Mouse (Mus musculus): ENCODE measurements around the gene B3glct. TPM values are rescaled to one million over a fixed set of nuclear protein-coding genes. Genes with fewer than 3 reads are reported as not detected.
A peak's percentile ranks its signal among the peaks of the same experiment; 100 is the strongest.

Gene B3glct
- total RNA-seq, 2 experiments from 2014 or later: 5.5 to 5.8 TPM

- DNase-seq: no peak
Measured at GRCm38 (mm10) chr5:149748640-149749580, 70.9 kb downstream of the B3glct start.

GRCm38 (mm10) chr5:149751861-149752260, 73.8 kb downstream of the B3glct start:
- no peak for DNase-seq

GRCm38 (mm10) chr5:149753073-149753472, 75.0 kb downstream of the B3glct start:
- DNase-seq: no peak

GRCm38 (mm10) chr5:149767116-149767515, 89.1 kb downstream of the B3glct start:
- no peak for DNase-seq

- no peak for DNase-seq
Measured at GRCm38 (mm10) chr5:149767651-149768301, 89.7 kb downstream of the B3glct start.

GRCm38 (mm10) chr5:149769666-149770065, 91.6 kb downstream of the B3glct start:
- DNase-seq: no peak

GRCm38 (mm10) chr5:149776038-149776437, 98.0 kb downstream of the B3glct start:
- DNase-seq: no peak

GRCm38 (mm10) chr5:149779740-149780139, 101.7 kb downstream of the B3glct start:
- DNase-seq: no peak

- no peak for DNase-seq
Measured at GRCm38 (mm10) chr5:149780411-149780810, 102.4 kb downstream of the B3glct start.

- DNase-seq: peak in 1 of 2 experiments; percentile 8
Measured at GRCm38 (mm10) chr5:149790087-149790486, 112.1 kb downstream of the B3glct start.

GRCm38 (mm10) chr5:149810071-149810470, 132.0 kb downstream of the B3glct start:
- no peak for DNase-seq

- no peak for DNase-seq
Measured at GRCm38 (mm10) chr5:149811835-149812234, 133.8 kb downstream of the B3glct start.

Other genes with a start within 250 kb of the B3glct start
- not detected for gene Tex26, start 238.6 kb upstream of the B3glct start, total RNA-seq (2021)
- gene Wdr95, start 149.6 kb upstream of the B3glct start, total RNA-seq (2021): not detected
- 100 to 1,000 TPM in 1 of 2 experiments, 10 to 100 TPM in 1; 97.7 to 121 TPM for gene Hsph1, start 41.9 kb upstream of the B3glct start, total RNA-seq (2021)